Mouse (Mus musculus) ES-E14 (cell line): ENCODE measurements at regions not wholly inside any gene's neighbourhood (a gene's known extent, or its start where the extent isn't known, plus 50 kb on each side); places are given as distances from the start of the nearest gene placed in this dataset.

Experiments
- CHD2 ChIP-seq: IDR thresholded peaks from 2 replicates; pipeline ENCODE4 v1.6.1; 2014; ENCODE audit warnings: mild to moderate bottlenecking, low read depth, low read length, inconsistent platforms
- HCFC1 ChIP-seq: IDR thresholded peaks from 2 replicates; pipeline ENCODE4 v1.6.1; 2012; ENCODE audit warnings: low read length, inconsistent platforms, borderline replicate concordance; ENCODE audit not compliant: insufficient read depth
- MAFK ChIP-seq: IDR thresholded peaks from 2 replicates; pipeline ENCODE4 v1.6.1; 2014; ENCODE audit warnings: mild to moderate bottlenecking, low read depth, low read length, inconsistent platforms; ENCODE audit not compliant: insufficient read depth
- ZC3H11A ChIP-seq: IDR thresholded peaks from 2 replicates; pipeline ENCODE4 v1.6.1; 2012; ENCODE audit warnings: low read depth, mild to moderate bottlenecking, inconsistent platforms, low read length, borderline replicate concordance

GRCm38 (mm10) chr13:86205641-86206040 lies 158.9 kb upstream of the Cox7c start:
- TF ChIP-seq CHD2: no peak
- TF ChIP-seq MAFK: no peak
- TF ChIP-seq ZC3H11A: no peak
- no peak for TF ChIP-seq HCFC1
